Mouse (Mus musculus): Measurements from ENCODE around the gene Mfsd4a. TPM values are rescaled to one million over a fixed set of nuclear protein-coding genes. Genes with fewer than 3 reads are reported as not detected.

Mfsd4a gene
- polyA plus RNA-seq, 2 experiments: 1.1 to 12.3 TPM

- H3K27me3 ChIP-seq (ENCODE audit: control insufficient read depth, insufficient read depth, low read length): no peaks in the 10 kb centered on the region
- H3K4me2 ChIP-seq (replicated peaks; ENCODE audit: low read depth, low read length, severe bottlenecking): no peak overlapping the region
- DNase-seq (ENCODE audit: low spot score) (no peak), ATAC-seq (ENCODE audit: low FRiP score, low read depth) (no peak)
- no peak overlapping the region for H3K4me3 ChIP-seq (replicated peaks; ENCODE audit: low read length)
- no peak overlapping the region for H3K27ac ChIP-seq (replicated peaks; ENCODE audit: low read depth, low read length)
- no peaks in the 10 kb centered on the region for H3K9me3 ChIP-seq (ENCODE audit: control insufficient read depth, low read length)
- WGBS: 64% methylated on average over 2 of the region's 2 CpGs
- TF ChIP-seq POLR2A (IDR thresholded peaks at IDR 0.05; ENCODE audit: borderline replicate concordance, extremely low read depth, insufficient read depth, insufficient read length): no peak
- no peaks in the 10 kb centered on the region for H3K36me3 ChIP-seq (ENCODE audit: control insufficient read depth, insufficient read depth, low read length)
- no peak overlapping the region for H3K9ac ChIP-seq (ENCODE audit: low read depth, low read length, severe bottlenecking)
- H3K4me1 ChIP-seq (ENCODE audit: control insufficient read depth, insufficient read depth, low read length): no peaks in the 10 kb centered on the region
These were observed 41.5 kb upstream of the Mfsd4a start for GRCm38 (mm10) chr1:132109368-132109767.

DNA sequence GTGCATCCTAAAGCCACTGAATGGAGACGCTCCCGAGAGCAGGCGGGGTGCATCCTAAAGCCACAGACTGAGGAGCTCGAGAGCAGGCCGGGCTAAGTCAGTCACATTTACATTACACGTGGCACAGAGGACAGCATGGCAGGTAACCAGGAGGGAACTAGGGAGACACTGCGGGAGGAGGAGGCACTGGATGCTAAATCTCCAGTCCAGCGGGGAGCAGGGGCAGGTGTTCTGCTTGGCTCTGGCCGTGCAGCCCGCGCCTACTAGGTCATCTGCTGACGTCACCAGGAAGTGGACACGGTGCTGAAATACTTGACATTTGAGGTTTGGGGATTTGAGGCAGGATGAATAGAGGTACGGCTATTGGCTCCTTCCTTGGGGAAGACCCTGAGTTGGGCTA, 36.5 kb upstream of the Mfsd4a start:
- H3K9ac ChIP-seq (ENCODE audit: low read depth, low read length, severe bottlenecking): no peak overlapping the region
- H3K27me3 ChIP-seq (ENCODE audit: control insufficient read depth, insufficient read depth, low read length): no peaks in the 10 kb centered on the region
- ATAC-seq (ENCODE audit: low FRiP score, low read depth): no peak
- H3K4me2 ChIP-seq (replicated peaks; ENCODE audit: low read depth, low read length, severe bottlenecking): no peak overlapping the region
- no peaks in the 10 kb centered on the region for H3K36me3 ChIP-seq (ENCODE audit: control insufficient read depth, insufficient read depth, low read length)
- no peaks in the 10 kb centered on the region for H3K4me1 ChIP-seq (ENCODE audit: control insufficient read depth, insufficient read depth, low read length)
- H3K27ac ChIP-seq (replicated peaks; ENCODE audit: low read depth, low read length): no peak overlapping the region
- 65% methylated on average over 14 of the region's 14 CpGs for WGBS
- no peak for TF ChIP-seq POLR2A (IDR thresholded peaks at IDR 0.05; ENCODE audit: borderline replicate concordance, extremely low read depth, insufficient read depth, insufficient read length)
- no peak overlapping the region for H3K4me3 ChIP-seq (replicated peaks; ENCODE audit: low read length)
- DNase-seq (ENCODE audit: low spot score): no peak
- no peaks in the 10 kb centered on the region for H3K9me3 ChIP-seq (ENCODE audit: control insufficient read depth, low read length)

GRCm38 (mm10) chr1:132101953-132102697, 34.3 kb upstream of the Mfsd4a start:
- no peaks in the 10 kb centered on the region for H3K27me3 ChIP-seq (ENCODE audit: control insufficient read depth, insufficient read depth, low read length)
- DNase-seq (ENCODE audit: low spot score) (no peak), ATAC-seq (ENCODE audit: low FRiP score, low read depth) (no peak)
- no peaks in the 10 kb centered on the region for H3K4me1 ChIP-seq (ENCODE audit: control insufficient read depth, insufficient read depth, low read length)
- WGBS: 48% methylated on average over 6 of the region's 6 CpGs
- no peak overlapping the region for H3K9ac ChIP-seq (ENCODE audit: low read depth, low read length, severe bottlenecking)
- TF ChIP-seq POLR2A (IDR thresholded peaks at IDR 0.05; ENCODE audit: borderline replicate concordance, extremely low read depth, insufficient read depth, insufficient read length): no peak
- no peak overlapping the region for H3K27ac ChIP-seq (replicated peaks; ENCODE audit: low read depth, low read length)
- no peaks in the 10 kb centered on the region for H3K36me3 ChIP-seq (ENCODE audit: control insufficient read depth, insufficient read depth, low read length)
- H3K4me3 ChIP-seq (replicated peaks; ENCODE audit: low read length): no peak overlapping the region
- H3K4me2 ChIP-seq (replicated peaks; ENCODE audit: low read depth, low read length, severe bottlenecking): no peak overlapping the region
- no peaks in the 10 kb centered on the region for H3K9me3 ChIP-seq (ENCODE audit: control insufficient read depth, low read length)

DNA sequence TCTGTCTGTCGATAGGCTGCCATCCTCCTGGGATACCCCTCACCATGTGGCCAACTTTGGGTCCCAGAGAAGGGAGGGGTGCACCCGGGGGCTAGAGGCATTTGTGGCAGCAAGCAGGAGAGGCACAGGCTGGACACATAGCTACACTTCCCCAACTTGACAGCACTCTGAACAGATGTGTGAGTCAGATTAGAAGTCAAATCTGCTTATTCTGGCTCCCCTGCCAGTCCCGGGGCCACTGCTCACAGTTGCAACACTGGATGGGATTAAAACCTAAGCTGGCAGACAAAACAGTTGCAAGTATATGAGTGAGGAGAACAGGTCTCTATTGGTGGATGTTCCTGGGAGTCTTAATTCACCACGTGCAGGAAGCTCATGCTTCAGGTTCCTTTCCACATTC, 31.9 kb upstream of the Mfsd4a start:
- no peak for TF ChIP-seq POLR2A (IDR thresholded peaks at IDR 0.05; ENCODE audit: borderline replicate concordance, extremely low read depth, insufficient read depth, insufficient read length)
- no peak for ATAC-seq (ENCODE audit: low FRiP score, low read depth)

GRCm38 (mm10) chr1:132099016-132099415, 31.2 kb upstream of the Mfsd4a start:
- no peak for DNase-seq (ENCODE audit: low spot score)
- H3K9me3 ChIP-seq (ENCODE audit: control insufficient read depth, low read length): no peaks in the 10 kb centered on the region
- no peak overlapping the region for H3K27ac ChIP-seq (replicated peaks; ENCODE audit: low read depth, low read length)
- no peak for ATAC-seq (ENCODE audit: low FRiP score, low read depth)
- no peak overlapping the region for H3K4me3 ChIP-seq (replicated peaks; ENCODE audit: low read length)
- 76% methylated on average over 4 of the region's 4 CpGs for WGBS
- H3K4me2 ChIP-seq (replicated peaks; ENCODE audit: low read depth, low read length, severe bottlenecking): no peak overlapping the region
- H3K36me3 ChIP-seq (ENCODE audit: control insufficient read depth, insufficient read depth, low read length): no peaks in the 10 kb centered on the region
- TF ChIP-seq POLR2A (IDR thresholded peaks at IDR 0.05; ENCODE audit: borderline replicate concordance, extremely low read depth, insufficient read depth, insufficient read length): no peak
- no peaks in the 10 kb centered on the region for H3K27me3 ChIP-seq (ENCODE audit: control insufficient read depth, insufficient read depth, low read length)
- no peaks in the 10 kb centered on the region for H3K4me1 ChIP-seq (ENCODE audit: control insufficient read depth, insufficient read depth, low read length)
- H3K9ac ChIP-seq (ENCODE audit: low read depth, low read length, severe bottlenecking): no peak overlapping the region

More for the DNA sequence above, 31.9 kb upstream of the Mfsd4a start:
- Histone ChIP-seq H3K36me3 (ENCODE audit: control insufficient read depth, insufficient read depth, low read length) (no peaks in the 10 kb centered on the region), H3K4me2 (replicated peaks; ENCODE audit: low read depth, low read length, severe bottlenecking) (no peak overlapping the region), H3K9me3 (ENCODE audit: control insufficient read depth, low read length) (no peaks in the 10 kb centered on the region), H3K4me1 (ENCODE audit: control insufficient read depth, insufficient read depth, low read length) (no peaks in the 10 kb centered on the region), H3K9ac (ENCODE audit: low read depth, low read length, severe bottlenecking) (no peak overlapping the region), H3K27ac (replicated peaks; ENCODE audit: low read depth, low read length) (no peak overlapping the region), H3K27me3 (ENCODE audit: control insufficient read depth, insufficient read depth, low read length) (no peaks in the 10 kb centered on the region), H3K4me3 (replicated peaks; ENCODE audit: low read length) (no peak overlapping the region)
- DNase-seq (ENCODE audit: low spot score): no peak
- 69% methylated on average over 4 of the region's 4 CpGs for WGBS
